Mouse (Mus musculus): ENCODE measurements around the gene Itsn1. TPM values are rescaled to one million over a fixed set of nuclear protein-coding genes. Genes with fewer than 3 reads are reported as not detected.

The Itsn1 gene
- polyA plus RNA-seq, 1 experiment, result 406 TPM

DNA sequence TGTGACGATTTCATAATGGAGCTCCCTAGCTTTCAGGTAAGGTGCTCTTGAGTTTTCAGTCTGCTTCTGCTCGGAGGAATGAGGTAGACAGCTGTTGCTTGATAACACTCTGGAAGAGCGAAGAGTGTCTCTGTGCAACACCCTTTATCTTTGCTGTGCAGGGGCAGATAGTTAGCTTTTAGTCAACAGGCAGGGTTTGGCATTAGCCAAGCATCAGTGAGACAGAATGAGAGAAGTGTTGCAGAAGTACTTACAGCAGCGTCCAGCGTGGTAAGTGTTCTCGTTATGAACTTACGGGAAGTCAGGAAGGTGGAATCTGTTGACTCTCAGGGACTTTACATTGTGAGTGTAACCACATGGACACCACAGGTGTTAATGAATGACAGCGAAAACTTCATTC lies 75.3 kb downstream of the Itsn1 start:
- TF ChIP-seq POLR2A (IDR thresholded peaks at IDR 0.05; ENCODE audit: insufficient read depth, low read depth, low read length) (no peak), CTCF (IDR thresholded peaks at IDR 0.05; ENCODE audit: insufficient read depth, low read depth, low read length) (no peak)

DNA sequence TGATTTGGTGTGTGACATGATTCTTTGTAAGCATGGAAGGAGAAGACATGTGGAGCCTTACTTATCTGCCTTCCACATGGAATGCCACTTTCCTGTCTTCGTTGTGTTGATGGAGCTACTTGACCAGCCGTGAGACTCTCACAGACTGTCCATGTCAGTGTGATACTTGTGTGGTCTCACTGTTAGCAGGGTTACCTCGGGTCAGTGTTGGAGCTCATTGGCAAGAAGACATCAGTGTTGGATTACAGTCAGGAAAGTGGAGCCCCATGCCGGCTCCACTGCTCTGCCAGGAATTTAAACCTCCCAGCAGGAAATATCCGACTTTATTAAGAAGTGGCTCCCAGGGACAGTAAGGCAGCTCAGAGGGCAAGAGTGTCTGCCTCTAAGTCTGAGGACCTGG lies 75.8 kb downstream of the Itsn1 start:
- no peaks in the 10 kb centered on the region for H3K4me1 ChIP-seq (ENCODE audit: control insufficient read depth, insufficient read depth, low read length)
- H3K4me3 ChIP-seq (ENCODE audit: insufficient read depth, low read depth, low read length), result no peak overlapping the region
- 48% methylated on average over 5 of the region's 5 CpGs for WGBS
- TF ChIP-seq POLR2A (IDR thresholded peaks at IDR 0.05; ENCODE audit: insufficient read depth, low read depth, low read length) (no peak), CTCF (IDR thresholded peaks at IDR 0.05; ENCODE audit: insufficient read depth, low read depth, low read length) (no peak)
- no peak overlapping the region for H3K27ac ChIP-seq (ENCODE audit: insufficient read depth, low read depth, low read length)

More for the DNA sequence above, 75.3 kb downstream of the Itsn1 start:
- Histone ChIP-seq H3K27ac (ENCODE audit: insufficient read depth, low read depth, low read length) (no peak overlapping the region), H3K4me1 (ENCODE audit: control insufficient read depth, insufficient read depth, low read length) (no peaks in the 10 kb centered on the region), H3K4me3 (ENCODE audit: insufficient read depth, low read depth, low read length) (no peak overlapping the region)
- WGBS, result 86% methylated on average over 8 of the region's 8 CpGs

DNA sequence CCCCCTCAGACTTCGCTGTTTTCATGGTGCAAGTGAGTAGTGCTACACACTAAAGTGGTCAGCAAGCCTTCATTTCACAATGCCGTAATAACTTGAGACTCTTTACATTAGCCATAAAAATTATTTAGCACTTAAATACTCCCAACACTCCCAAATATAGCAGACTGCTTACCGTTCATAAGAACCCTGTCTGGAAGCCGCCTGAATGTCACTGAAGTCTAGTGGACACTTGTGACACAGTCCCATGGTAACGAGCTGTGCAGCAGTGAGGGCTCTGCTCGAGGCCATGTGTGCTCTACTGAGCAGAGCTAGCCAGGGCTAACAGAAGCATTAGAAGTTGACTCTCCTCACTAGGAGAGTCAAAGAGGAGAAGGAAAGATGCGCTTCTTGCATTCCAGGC lies 81.2 kb downstream of the Itsn1 start:
- Histone ChIP-seq H3K4me3 (ENCODE audit: insufficient read depth, low read depth, low read length) (no peak overlapping the region), H3K27ac (ENCODE audit: insufficient read depth, low read depth, low read length) (no peak overlapping the region), H3K4me1 (ENCODE audit: control insufficient read depth, insufficient read depth, low read length) (no peaks in the 10 kb centered on the region)
- TF ChIP-seq POLR2A (IDR thresholded peaks at IDR 0.05; ENCODE audit: insufficient read depth, low read depth, low read length) (no peak), CTCF (IDR thresholded peaks at IDR 0.05; ENCODE audit: insufficient read depth, low read depth, low read length) (no peak)
- 89% methylated on average over 7 of the region's 7 CpGs for WGBS

DNA sequence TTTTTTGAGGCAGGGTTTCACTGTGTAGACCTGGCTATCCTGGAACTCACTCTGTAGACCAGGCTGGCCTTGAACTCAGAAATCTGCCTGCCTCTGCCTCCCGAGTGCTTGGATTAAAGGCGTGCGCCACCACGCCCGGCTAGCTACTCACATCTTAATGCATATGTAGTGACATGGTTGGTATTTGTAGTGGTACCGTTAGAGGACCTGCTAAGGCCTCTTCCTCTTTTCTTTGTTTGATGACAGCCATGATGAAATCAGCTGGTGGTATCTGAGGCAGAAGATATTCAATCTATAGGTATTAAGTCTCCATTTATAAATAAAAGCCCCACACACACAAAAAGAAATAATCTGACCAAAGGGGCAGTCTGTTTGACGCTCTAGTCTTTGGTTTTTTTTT lies 82.3 kb downstream of the Itsn1 start:
- H3K27ac ChIP-seq (ENCODE audit: insufficient read depth, low read depth, low read length), result no peak overlapping the region
- no peak overlapping the region for H3K4me3 ChIP-seq (ENCODE audit: insufficient read depth, low read depth, low read length)
- TF ChIP-seq CTCF (IDR thresholded peaks at IDR 0.05; ENCODE audit: insufficient read depth, low read depth, low read length) (no peak), POLR2A (IDR thresholded peaks at IDR 0.05; ENCODE audit: insufficient read depth, low read depth, low read length) (no peak)
- WGBS, result 97% methylated on average over 7 of the region's 7 CpGs
- no peaks in the 10 kb centered on the region for H3K4me1 ChIP-seq (ENCODE audit: control insufficient read depth, insufficient read depth, low read length)

DNA sequence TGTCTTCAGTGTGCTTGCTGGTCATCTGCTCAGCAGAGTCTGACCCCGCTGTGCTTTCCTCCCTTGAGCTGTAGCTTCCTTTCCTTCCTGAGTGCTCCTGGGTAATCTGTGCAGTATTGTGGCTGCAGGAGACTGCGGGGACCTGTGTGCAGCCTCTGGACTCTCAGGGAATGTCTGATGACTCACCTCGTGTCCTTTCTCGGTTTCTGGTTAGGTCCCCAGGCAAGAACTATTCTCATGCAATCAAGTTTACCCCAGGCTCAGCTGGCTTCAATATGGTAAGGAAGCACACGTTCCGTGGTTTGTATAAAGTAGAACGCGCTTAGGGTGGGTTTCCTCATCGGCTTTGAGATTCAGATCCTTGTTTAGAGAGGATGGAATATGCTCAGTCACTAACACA lies 82.8 kb downstream of the Itsn1 start:
- 86% methylated on average over 9 of the region's 9 CpGs for WGBS
- TF ChIP-seq CTCF (IDR thresholded peaks at IDR 0.05; ENCODE audit: insufficient read depth, low read depth, low read length) (no peak), POLR2A (IDR thresholded peaks at IDR 0.05; ENCODE audit: insufficient read depth, low read depth, low read length) (no peak)
- no peaks in the 10 kb centered on the region for H3K4me1 ChIP-seq (ENCODE audit: control insufficient read depth, insufficient read depth, low read length)
- no peak overlapping the region for H3K4me3 ChIP-seq (ENCODE audit: insufficient read depth, low read depth, low read length)
- no peak overlapping the region for H3K27ac ChIP-seq (ENCODE audit: insufficient read depth, low read depth, low read length)

DNA sequence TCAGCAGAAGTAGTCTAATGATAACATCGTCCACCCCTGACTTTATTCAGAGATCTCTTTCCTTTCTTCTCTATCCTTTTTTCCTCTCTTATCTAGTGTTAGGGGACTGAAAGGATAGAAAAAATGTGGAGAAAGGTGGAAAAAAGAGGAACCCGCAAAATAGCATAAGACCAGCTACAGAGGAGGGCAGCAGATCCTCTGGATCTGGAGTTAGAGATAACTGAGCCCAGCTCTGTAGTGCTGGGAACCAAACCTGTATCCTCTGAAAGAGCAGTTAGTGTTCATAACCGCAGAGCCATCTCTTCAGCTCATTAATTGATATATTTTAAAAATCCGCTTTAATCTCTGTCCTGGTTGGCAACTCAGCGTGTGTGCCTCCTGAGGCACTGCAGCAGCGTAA lies 84.5 kb downstream of the Itsn1 start:
- H3K4me3 ChIP-seq (ENCODE audit: insufficient read depth, low read depth, low read length), result no peak overlapping the region
- 97% methylated on average over 6 of the region's 6 CpGs for WGBS
- TF ChIP-seq POLR2A (IDR thresholded peaks at IDR 0.05; ENCODE audit: insufficient read depth, low read depth, low read length), result no peak
- no peak for TF ChIP-seq CTCF (IDR thresholded peaks at IDR 0.05; ENCODE audit: insufficient read depth, low read depth, low read length)
- no peaks in the 10 kb centered on the region for H3K4me1 ChIP-seq (ENCODE audit: control insufficient read depth, insufficient read depth, low read length)
- H3K27ac ChIP-seq (ENCODE audit: insufficient read depth, low read depth, low read length), result no peak overlapping the region

DNA sequence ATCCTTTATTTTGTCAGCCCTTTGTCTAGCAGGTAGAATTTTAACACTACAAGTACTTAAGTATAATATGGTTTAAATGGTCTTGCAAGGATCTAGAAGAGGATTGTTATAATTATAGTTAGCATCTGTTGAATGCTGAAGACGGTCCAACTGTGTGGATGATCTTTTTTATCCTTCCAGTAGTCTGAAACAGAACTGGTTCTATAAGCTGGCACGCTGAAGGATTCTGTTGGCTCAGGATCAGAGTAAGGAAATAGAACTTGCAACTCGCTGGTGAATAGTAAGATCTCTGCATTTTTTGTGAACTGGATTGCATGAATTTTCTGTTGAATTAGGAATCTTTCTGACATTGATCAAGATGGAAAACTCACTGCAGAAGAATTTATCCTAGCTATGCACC lies 86.0 kb downstream of the Itsn1 start:
- Histone ChIP-seq H3K4me3 (ENCODE audit: insufficient read depth, low read depth, low read length) (no peak overlapping the region), H3K27ac (ENCODE audit: insufficient read depth, low read depth, low read length) (no peak overlapping the region), H3K4me1 (ENCODE audit: control insufficient read depth, insufficient read depth, low read length) (no peaks in the 10 kb centered on the region)
- 48% methylated on average over 3 of the region's 3 CpGs for WGBS
- no peak for TF ChIP-seq CTCF (IDR thresholded peaks at IDR 0.05; ENCODE audit: insufficient read depth, low read depth, low read length)
- no peak for TF ChIP-seq POLR2A (IDR thresholded peaks at IDR 0.05; ENCODE audit: insufficient read depth, low read depth, low read length)

DNA sequence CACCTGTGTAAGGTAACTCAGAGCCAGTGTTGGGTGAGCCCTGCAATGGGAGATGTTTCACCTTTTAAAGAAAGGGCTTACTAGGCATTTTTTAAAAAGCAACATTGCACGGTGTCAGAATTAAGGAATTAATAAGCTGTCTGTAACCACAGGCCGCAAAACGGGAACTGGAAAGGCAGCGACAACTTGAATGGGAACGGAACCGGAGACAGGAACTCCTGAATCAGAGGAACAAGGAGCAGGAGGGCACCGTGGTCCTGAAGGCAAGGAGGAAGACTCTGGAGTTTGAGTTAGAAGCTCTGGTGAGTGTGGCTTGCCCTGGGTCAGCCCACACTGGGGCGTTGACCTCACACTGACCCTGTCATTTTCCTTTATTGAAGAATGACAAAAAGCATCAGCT lies 91.2 kb downstream of the Itsn1 start:
- peaks cover 4% of the 10 kb centered on the region; the same call in 1 of the 2 replicates for H3K4me1 ChIP-seq (ENCODE audit: control insufficient read depth, insufficient read depth, low read length)
- 90% methylated on average over 8 of the region's 8 CpGs for WGBS
- TF ChIP-seq POLR2A (IDR thresholded peaks at IDR 0.05; ENCODE audit: insufficient read depth, low read depth, low read length) (no peak), CTCF (IDR thresholded peaks at IDR 0.05; ENCODE audit: insufficient read depth, low read depth, low read length) (no peak)
- H3K27ac ChIP-seq (ENCODE audit: insufficient read depth, low read depth, low read length), result no peak overlapping the region
- no peak overlapping the region for H3K4me3 ChIP-seq (ENCODE audit: insufficient read depth, low read depth, low read length)

DNA sequence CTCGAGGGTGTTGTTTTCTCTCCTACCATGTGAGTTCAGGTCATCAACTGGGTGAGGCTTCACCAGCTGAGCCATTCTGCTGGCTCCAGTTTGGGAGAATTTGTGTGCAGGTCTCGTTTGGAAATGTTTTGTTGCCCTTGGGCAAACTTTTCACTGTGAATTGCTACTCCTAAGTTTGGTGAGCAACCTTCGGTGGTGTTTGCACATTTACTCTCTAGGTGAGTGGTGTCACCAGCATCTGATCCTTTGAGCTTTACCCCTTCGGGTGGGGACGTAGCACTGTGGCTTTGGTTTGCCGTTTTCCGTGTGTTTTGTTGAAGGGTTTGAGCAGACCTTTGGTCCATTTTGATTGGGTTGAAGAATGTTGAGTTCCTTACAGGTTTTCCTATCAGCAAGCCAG lies 93.2 kb downstream of the Itsn1 start:
- TF ChIP-seq POLR2A (IDR thresholded peaks at IDR 0.05; ENCODE audit: insufficient read depth, low read depth, low read length) (no peak), CTCF (IDR thresholded peaks at IDR 0.05; ENCODE audit: insufficient read depth, low read depth, low read length) (no peak)
- Histone ChIP-seq H3K4me1 (ENCODE audit: control insufficient read depth, insufficient read depth, low read length) (peaks cover 4% of the 10 kb centered on the region; the same call in 1 of the 2 replicates), H3K27ac (ENCODE audit: insufficient read depth, low read depth, low read length) (no peak overlapping the region), H3K4me3 (ENCODE audit: insufficient read depth, low read depth, low read length) (no peak overlapping the region)
- 89% methylated on average over 7 of the region's 7 CpGs for WGBS

DNA sequence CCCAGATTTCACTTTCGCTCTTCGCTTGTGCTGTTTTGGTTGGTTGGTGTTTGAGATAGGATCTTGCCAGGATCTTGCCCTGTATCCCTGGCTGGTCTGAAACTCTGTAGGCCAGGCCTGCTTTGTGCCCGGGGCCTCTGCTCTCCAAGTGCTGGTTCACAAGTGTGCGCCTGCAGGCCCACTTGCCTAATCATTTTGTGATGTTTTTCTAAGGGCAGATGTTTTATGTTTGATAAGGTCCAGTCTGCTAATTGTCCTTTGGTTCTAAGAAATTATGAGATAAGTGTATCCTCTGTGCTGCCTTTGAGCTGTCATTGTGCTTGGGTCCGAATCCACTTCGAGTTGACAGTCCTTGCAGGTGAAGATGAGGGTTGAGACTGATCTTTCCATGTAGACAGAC lies 93.7 kb downstream of the Itsn1 start:
- peaks cover 7% of the 10 kb centered on the region; the same call in 1 of the 2 replicates for H3K4me1 ChIP-seq (ENCODE audit: control insufficient read depth, insufficient read depth, low read length)
- TF ChIP-seq POLR2A (IDR thresholded peaks at IDR 0.05; ENCODE audit: insufficient read depth, low read depth, low read length) (no peak), CTCF (IDR thresholded peaks at IDR 0.05; ENCODE audit: insufficient read depth, low read depth, low read length) (no peak)
- no peak overlapping the region for H3K4me3 ChIP-seq (ENCODE audit: insufficient read depth, low read depth, low read length)
- H3K27ac ChIP-seq (ENCODE audit: insufficient read depth, low read depth, low read length), result no peak overlapping the region
- 93% methylated on average over 6 of the region's 6 CpGs for WGBS
